Mouse (Mus musculus): ENCODE data around the gene Ajm1. TPM values are rescaled to one million over a fixed set of nuclear protein-coding genes. Genes with fewer than 3 reads are reported as not detected.

Ajm1 gene
- total and polyA plus RNA-seq, 3 experiments: 0.04 to 0.32 TPM; not detected in 1

- Histone ChIP-seq H3K9ac (ENCODE audit: control insufficient read depth, low read depth, low read length, poor library complexity, severe bottlenecking) (no peak within 1 kb of the TSS), H3K79me2 (ENCODE audit: control insufficient read depth, insufficient read depth, low read length, poor library complexity) (no peaks in the 10 kb centered on the region), H3K4me3 (ENCODE audit: control insufficient read depth in 1 of 2, insufficient read depth in 1 of 2, low read depth in 2 of 2, low read length in 2 of 2) (no peak within 1 kb of the TSS), H3K4me1 (ENCODE audit: control insufficient read depth in 1 of 2, insufficient read depth in 2 of 2, low read length in 2 of 2) (no peaks in the 10 kb centered on the region), H3K27me3 (ENCODE audit: control insufficient read depth in 1 of 2, insufficient read depth in 2 of 2, low read length in 2 of 2) (peaks cover 0 to 4% of the 10 kb centered on the region in 2 experiments; a peak in 1 of 4 replicates), H3K36me3 (ENCODE audit: control insufficient read depth in 1 of 2, insufficient read depth in 2 of 2, low read length in 2 of 2) (no peaks in the 10 kb centered on the region), H3K27ac (ENCODE audit: control insufficient read depth, low read depth, low read length) (no peak within 1 kb of the TSS), H3K9me3 (replicated peaks; ENCODE audit: insufficient read depth, low read length) (no peaks in the 10 kb centered on the region)
- no peak for DNase-seq (ENCODE audit: low read depth, low spot score)
- TF ChIP-seq CHD1 (IDR thresholded peaks at IDR 0.05; ENCODE audit: low read depth, low read length) (no peak), MXI1 (IDR thresholded peaks at IDR 0.05; ENCODE audit: low read depth, low read length) (no peak), EP300 (IDR thresholded peaks at IDR 0.05; ENCODE audit: low read depth in 1 of 2, low read length in 2 of 2) (no peak), TBP (IDR thresholded peaks at IDR 0.05; ENCODE audit: low read depth, low read length) (no peak)
Observed at GRCm38 (mm10) chr2:25627811-25628210, 46.3 kb upstream of the Ajm1 start, which contains the start of gene Fcna. Gene Fcna, minus strand, starts transcription at chr2:25628030.

GRCm38 (mm10) chr2:25625986-25626385 lies 44.4 kb upstream of the Ajm1 start:
- TF ChIP-seq NELFE (IDR thresholded peaks at IDR 0.05; ENCODE audit: low read depth, low read length) (no peak), TAL1 (IDR thresholded peaks at IDR 0.05; ENCODE audit: low read length) (no peak), TBP (IDR thresholded peaks at IDR 0.05; ENCODE audit: low read depth, low read length) (no peak), USF1 (IDR thresholded peaks at IDR 0.05; ENCODE audit: low read depth, low read length) (no peak), ZMIZ1 (IDR thresholded peaks at IDR 0.05; ENCODE audit: low read depth, low read length) (no peak), CHD2 (IDR thresholded peaks at IDR 0.05; ENCODE audit: low read length) (no peak), POLR2A (IDR thresholded peaks at IDR 0.05; ENCODE audit: control insufficient read depth in 1 of 2, insufficient read depth in 1 of 2, low read depth in 1 of 2, low read length in 2 of 2, poor library complexity in 1 of 2) (no peak), KAT2A (conservative IDR thresholded peaks at IDR 0.05; ENCODE audit: low read depth, low read length) (no peak), MYC (IDR thresholded peaks at IDR 0.05; ENCODE audit: low read depth, low read length) (no peak), ETS1 (IDR thresholded peaks at IDR 0.05; ENCODE audit: low read depth, low read length) (no peak), SIN3A (IDR thresholded peaks at IDR 0.05; ENCODE audit: low read length) (no peak), MAFK (IDR thresholded peaks at IDR 0.05; ENCODE audit: borderline replicate concordance, low read depth, low read length) (no peak), E2F4 (IDR thresholded peaks at IDR 0.05; ENCODE audit: borderline replicate concordance, low read depth, low read length) (no peak), MAZ (IDR thresholded peaks at IDR 0.05; ENCODE audit: low read depth, low read length) (no peak), UBTF (IDR thresholded peaks at IDR 0.05; ENCODE audit: borderline replicate concordance, insufficient read depth, low read depth, low read length) (no peak), NRF1 (IDR thresholded peaks at IDR 0.05; ENCODE audit: insufficient read depth, low read depth, low read length, poor library complexity, severe bottlenecking) (no peak), USF2 (IDR thresholded peaks at IDR 0.05; ENCODE audit: borderline replicate concordance in 1 of 2, insufficient read depth in 1 of 2, low read depth in 1 of 2, low read length in 2 of 2) (no peak)
- DNase-seq (ENCODE audit: low read depth, low spot score): no peak
- no peaks in the 10 kb centered on the region for H3K9me3 ChIP-seq (replicated peaks; ENCODE audit: insufficient read depth, low read length)
- no peak overlapping the region for H3K9ac ChIP-seq (ENCODE audit: control insufficient read depth, low read depth, low read length, poor library complexity, severe bottlenecking)
- peaks cover 0 to 4% of the 10 kb centered on the region in 2 experiments; a peak in 1 of 4 replicates for H3K27me3 ChIP-seq (ENCODE audit: control insufficient read depth in 1 of 2, insufficient read depth in 2 of 2, low read length in 2 of 2)
- H3K36me3 ChIP-seq (ENCODE audit: control insufficient read depth in 1 of 2, insufficient read depth in 2 of 2, low read length in 2 of 2): peaks cover 0 to 1% of the 10 kb centered on the region in 2 experiments; a peak in 2 of 4 replicates
- H3K4me1 ChIP-seq (ENCODE audit: control insufficient read depth in 1 of 2, insufficient read depth in 2 of 2, low read length in 2 of 2): peaks cover 0 to 13% of the 10 kb centered on the region in 2 experiments; a peak in 2 of 4 replicates
- H3K27ac ChIP-seq (ENCODE audit: control insufficient read depth, low read depth, low read length): no peak overlapping the region
- no peak overlapping the region for H3K4me3 ChIP-seq (ENCODE audit: control insufficient read depth in 1 of 2, insufficient read depth in 1 of 2, low read depth in 2 of 2, low read length in 2 of 2)
- no peaks in the 10 kb centered on the region for H3K79me2 ChIP-seq (ENCODE audit: control insufficient read depth, insufficient read depth, low read length, poor library complexity)

Data from MEL (cell line).